Mouse (Mus musculus) thymus, adult 2 months (tissue): ENCODE measurements around the gene Gk5. TPM values are rescaled to one million over a fixed set of nuclear protein-coding genes. Genes with fewer than 3 reads are reported as not detected.

Experiments used
- DNase-seq: peaks from one replicate; pipeline ENCODE4 v3.0.0; 2021
- H3K27ac ChIP-seq: fragments of 200-500 bp; 2 replicates; pipeline ENCODE4 v1.5.1; 2012; ENCODE audit warnings: low read length, control low read depth; ENCODE audit not compliant: control insufficient read depth, insufficient read depth
- H3K27me3 ChIP-seq: fragments of 200-500 bp; 2 replicates; pipeline ENCODE4 v1.6.1; 2012; ENCODE audit warnings: mild to moderate bottlenecking, low read length, moderate library complexity, mixed read lengths; ENCODE audit not compliant: control insufficient read depth, insufficient read depth
- H3K36me3 ChIP-seq: fragments of 200-500 bp; 2 replicates; pipeline ENCODE4 v1.6.1; 2012; ENCODE audit warnings: mild to moderate bottlenecking, low read length, moderate library complexity; ENCODE audit not compliant: control insufficient read depth, insufficient read depth
- H3K4me1 ChIP-seq: fragments of 200-500 bp; replicated peaks from 2 replicates; pipeline ENCODE4 v1.6.1; 2012; ENCODE audit warnings: low read length; ENCODE audit not compliant: control insufficient read depth, insufficient read depth
- H3K4me3 ChIP-seq: fragments of 200-500 bp; 2 replicates; pipeline ENCODE4 v1.5.1; 2012; ENCODE audit warnings: mild to moderate bottlenecking, low read length, control low read depth, moderate library complexity; ENCODE audit not compliant: control insufficient read depth, insufficient read depth
- CTCF ChIP-seq: fragments of 200-500 bp; IDR thresholded peaks from 2 replicates; pipeline ENCODE4 v1.5.1; 2012; ENCODE audit warnings: mild to moderate bottlenecking, control low read depth, low read length, moderate library complexity, borderline replicate concordance; ENCODE audit not compliant: control insufficient read depth, poor library complexity, insufficient read depth; ENCODE audit errors: extremely low read depth
- POLR2A ChIP-seq: fragments of 200-500 bp; IDR thresholded peaks from 2 replicates; pipeline ENCODE4 v1.6.1; 2012; ENCODE audit warnings: mild to moderate bottlenecking, low read length, control low read depth, moderate library complexity; ENCODE audit not compliant: control insufficient read depth, poor library complexity, insufficient read depth; ENCODE audit errors: extremely low read depth
- WGBS: fragments of 180-500 bp; shearing (Covaris S2); methylation state at CpG from one replicate; pipeline ENCODE4 v1.1.7; 2018; 5-methylcytosine and 5-hydroxymethylcytosine counted together
- polyA plus RNA-seq: library from polyadenylated mRNA; depleted of rRNA; stranded (reverse); fragments of >200 nt; gene quantifications from 2 replicates; pipeline ENCODE4 v1.2.3, GENCODE M21; 2012

Gk5 gene
- polyA plus RNA-seq, 1 experiment, result 8.0 TPM

DNA sequence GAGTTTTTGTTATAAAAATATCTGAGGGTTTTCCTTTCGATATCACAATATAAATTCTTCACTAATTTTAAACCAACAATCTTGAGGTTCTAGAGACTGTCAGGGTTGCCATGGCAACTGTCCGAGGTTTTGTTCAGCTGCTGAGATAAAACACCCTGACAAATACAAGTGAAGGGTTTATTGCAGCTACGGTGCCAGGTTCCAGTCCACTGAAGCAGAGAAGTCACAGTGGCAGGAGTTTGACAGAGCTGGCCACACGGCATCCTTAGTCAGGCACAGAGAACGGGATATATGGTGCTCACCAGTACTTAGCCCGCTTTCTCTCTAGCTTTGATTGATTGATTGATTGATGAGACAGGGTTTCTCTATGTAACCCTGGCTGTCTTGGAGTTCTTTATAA lies 23.3 kb downstream of the Gk5 start:
- H3K4me3 ChIP-seq, result no peak overlapping the region

GRCm38 (mm10) chr9:96143633-96144032 lies 24.5 kb downstream of the Gk5 start:
- no peaks in the 10 kb centered on the region for H3K36me3 ChIP-seq
- H3K4me3 ChIP-seq, result no peak overlapping the region
- DNase-seq, result no peak
- 97% methylated on average over 4 of the region's 4 CpGs for WGBS
- no peaks in the 10 kb centered on the region for H3K4me1 ChIP-seq
- no peak overlapping the region for H3K27ac ChIP-seq
- no peak for TF ChIP-seq CTCF
- no peak for TF ChIP-seq POLR2A
- no peaks in the 10 kb centered on the region for H3K27me3 ChIP-seq

More for the DNA sequence above, 23.3 kb downstream of the Gk5 start:
- H3K36me3 ChIP-seq, result no peaks in the 10 kb centered on the region
- no peak for DNase-seq
- 76% methylated on average over 6 of the region's 6 CpGs for WGBS
- no peaks in the 10 kb centered on the region for H3K27me3 ChIP-seq
- H3K27ac ChIP-seq, result no peak overlapping the region
- H3K4me1 ChIP-seq, result no peaks in the 10 kb centered on the region
- TF ChIP-seq CTCF (no peak), POLR2A (no peak)

GRCm38 (mm10) chr9:96144883-96145282 lies 25.7 kb downstream of the Gk5 start:
- TF ChIP-seq POLR2A, result no peak
- no peak for TF ChIP-seq CTCF
- no peak overlapping the region for H3K27ac ChIP-seq
- no peak for DNase-seq
- no peaks in the 10 kb centered on the region for H3K27me3 ChIP-seq
- H3K4me3 ChIP-seq, result no peak overlapping the region
- H3K4me1 ChIP-seq, result no peaks in the 10 kb centered on the region
- no peaks in the 10 kb centered on the region for H3K36me3 ChIP-seq

DNA sequence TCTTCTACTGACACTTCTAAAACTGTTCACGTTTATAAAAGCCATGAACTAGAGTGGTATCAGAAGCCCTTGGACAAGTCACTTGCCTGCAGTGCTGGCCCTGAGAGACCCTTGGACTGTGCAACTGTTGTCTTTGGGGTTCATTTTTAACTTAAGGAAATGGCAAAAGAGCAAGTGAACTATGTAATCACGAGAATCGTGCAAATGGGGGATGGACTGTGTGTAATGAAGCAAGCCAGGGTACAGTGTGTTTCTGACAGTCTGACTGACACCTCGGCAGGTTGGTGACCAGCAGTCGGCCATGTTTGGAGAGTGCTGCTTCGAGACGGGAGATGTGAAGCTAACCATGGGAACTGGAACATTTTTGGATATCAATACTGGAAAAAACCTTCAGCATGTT lies 33.6 kb downstream of the Gk5 start:
- no peak overlapping the region for H3K4me3 ChIP-seq
- no peak for DNase-seq
- TF ChIP-seq POLR2A (no peak), CTCF (no peak)
- WGBS, result 98% methylated on average over 7 of the region's 7 CpGs
- peaks cover 3% of the 10 kb centered on the region for H3K4me1 ChIP-seq
- no peak overlapping the region for H3K27ac ChIP-seq
- H3K27me3 ChIP-seq, result no peaks in the 10 kb centered on the region
- no peaks in the 10 kb centered on the region; the same call in 1 of the 2 replicates for H3K36me3 ChIP-seq

GRCm38 (mm10) chr9:96158431-96158830 lies 39.3 kb downstream of the Gk5 start:
- TF ChIP-seq CTCF, result no peak
- TF ChIP-seq POLR2A, result no peak
- WGBS, result 2% methylated on average over 4 of the region's 4 CpGs
- peak; percentile 16 for DNase-seq
- Histone ChIP-seq H3K4me1 (peaks cover 14% of the 10 kb centered on the region), H3K27me3 (no peaks in the 10 kb centered on the region), H3K4me3 (no peak overlapping the region), H3K27ac (peak overlapping the region; percentile 85), H3K36me3 (no peaks in the 10 kb centered on the region; the same call in 1 of the 2 replicates)

DNA sequence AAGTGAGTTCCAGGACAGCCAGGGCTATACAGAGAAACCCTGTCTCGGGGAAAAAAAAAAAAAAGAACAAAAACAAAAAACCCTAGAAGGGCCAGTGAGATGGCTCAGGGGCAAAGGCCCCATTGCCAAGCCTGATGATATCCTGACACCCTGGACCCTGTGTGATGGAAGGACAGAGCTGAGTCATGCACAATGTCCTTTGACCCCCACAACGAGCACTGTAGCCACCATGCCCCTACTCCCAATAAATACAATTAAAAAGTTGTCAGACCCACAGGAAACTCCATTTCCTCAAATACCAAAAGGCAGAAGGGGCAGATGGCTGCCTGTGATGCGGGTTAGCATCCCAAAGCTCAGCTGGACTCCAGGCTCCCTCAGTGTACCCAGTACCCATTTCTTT lies 39.9 kb downstream of the Gk5 start:
- Histone ChIP-seq H3K4me1 (peaks cover 14% of the 10 kb centered on the region), H3K27ac (peak overlapping the region; percentile 76; the same call in 1 of the 2 replicates), H3K27me3 (no peaks in the 10 kb centered on the region), H3K36me3 (no peaks in the 10 kb centered on the region; the same call in 1 of the 2 replicates), H3K4me3 (no peak overlapping the region)
- TF ChIP-seq CTCF, result no peak
- TF ChIP-seq POLR2A, result no peak
- DNase-seq, result no peak
- WGBS, result 45% methylated on average over 3 of the region's 3 CpGs

DNA sequence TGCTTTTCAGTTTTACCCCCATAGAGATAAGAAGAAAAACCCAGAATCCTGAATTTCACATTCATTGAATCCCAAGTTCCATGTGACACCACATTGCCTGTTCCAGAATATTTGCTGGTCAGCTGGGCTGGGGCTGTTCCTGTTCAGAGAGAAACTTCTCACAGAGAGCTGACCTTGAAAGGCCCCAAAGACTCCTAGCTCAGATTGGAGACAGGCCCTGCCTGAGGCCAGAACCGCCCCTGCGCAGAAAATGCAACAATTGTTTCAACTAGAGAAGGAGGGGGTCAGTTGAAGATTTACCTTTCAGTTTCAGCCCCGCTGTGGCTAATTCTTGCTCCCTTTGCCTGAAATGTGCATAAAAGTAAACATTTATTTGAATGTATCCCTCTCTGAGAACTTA lies 41.6 kb downstream of the Gk5 start:
- WGBS, result 89% methylated on average over 3 of the region's 3 CpGs
- no peak overlapping the region for H3K4me3 ChIP-seq
- H3K27me3 ChIP-seq, result no peaks in the 10 kb centered on the region
- DNase-seq, result no peak
- H3K36me3 ChIP-seq, result no peaks in the 10 kb centered on the region
- peaks cover 14% of the 10 kb centered on the region for H3K4me1 ChIP-seq
- no peak overlapping the region for H3K27ac ChIP-seq
- no peak for TF ChIP-seq CTCF
- TF ChIP-seq POLR2A, result no peak
